Mouse (Mus musculus): ENCODE results near the gene Frmpd1.

The Frmpd1 gene

GRCm38 (mm10) chr4:45207444-45207843 is 22.8 kb downstream of the Frmpd1 start:
- no peak for TF ChIP-seq GATA4 (IDR thresholded peaks at IDR 0.05; ENCODE audit: insufficient replicate concordance, low read length)

- TF ChIP-seq GATA4 (IDR thresholded peaks at IDR 0.05; ENCODE audit: insufficient replicate concordance, low read length) = no peak
Observed at GRCm38 (mm10) chr4:45208832-45209363, 24.2 kb downstream of the Frmpd1 start.

GRCm38 (mm10) chr4:45212342-45213063 is 27.8 kb downstream of the Frmpd1 start:
- no peak for TF ChIP-seq GATA4 (IDR thresholded peaks at IDR 0.05; ENCODE audit: insufficient replicate concordance, low read length)

GRCm38 (mm10) chr4:45219946-45220345 is 35.3 kb downstream of the Frmpd1 start:
- no peak for TF ChIP-seq GATA4 (IDR thresholded peaks at IDR 0.05; ENCODE audit: insufficient replicate concordance, low read length)

GRCm38 (mm10) chr4:45222395-45222794 is 37.7 kb downstream of the Frmpd1 start:
- no peak for TF ChIP-seq GATA4 (IDR thresholded peaks at IDR 0.05; ENCODE audit: insufficient replicate concordance, low read length)

- no peak for TF ChIP-seq GATA4 (IDR thresholded peaks at IDR 0.05; ENCODE audit: insufficient replicate concordance, low read length)
Observed at GRCm38 (mm10) chr4:45230263-45230662, 45.6 kb downstream of the Frmpd1 start.

- TF ChIP-seq GATA4 (IDR thresholded peaks at IDR 0.05; ENCODE audit: insufficient replicate concordance, low read length) = no peak
Observed at GRCm38 (mm10) chr4:45238260-45238659, 53.6 kb downstream of the Frmpd1 start.

- no peak for TF ChIP-seq GATA4 (IDR thresholded peaks at IDR 0.05; ENCODE audit: insufficient replicate concordance, low read length)
Observed at GRCm38 (mm10) chr4:45241330-45241729, 56.7 kb downstream of the Frmpd1 start.

GRCm38 (mm10) chr4:45242163-45242562 is 57.5 kb downstream of the Frmpd1 start:
- no peak for TF ChIP-seq GATA4 (IDR thresholded peaks at IDR 0.05; ENCODE audit: insufficient replicate concordance, low read length)

- no peak for TF ChIP-seq GATA4 (IDR thresholded peaks at IDR 0.05; ENCODE audit: insufficient replicate concordance, low read length)
Observed at GRCm38 (mm10) chr4:45243211-45243902, 58.7 kb downstream of the Frmpd1 start.

GRCm38 (mm10) chr4:45251265-45251664 is 66.6 kb downstream of the Frmpd1 start:
- no peak for TF ChIP-seq GATA4 (IDR thresholded peaks at IDR 0.05; ENCODE audit: insufficient replicate concordance, low read length)

GRCm38 (mm10) chr4:45252861-45253262 is 68.2 kb downstream of the Frmpd1 start:
- TF ChIP-seq GATA4 (IDR thresholded peaks at IDR 0.05; ENCODE audit: insufficient replicate concordance, low read length) = no peak

- TF ChIP-seq GATA4 (IDR thresholded peaks at IDR 0.05; ENCODE audit: insufficient replicate concordance, low read length) = no peak
Observed at GRCm38 (mm10) chr4:45253839-45254601, 69.3 kb downstream of the Frmpd1 start.

- no peak for TF ChIP-seq GATA4 (IDR thresholded peaks at IDR 0.05; ENCODE audit: insufficient replicate concordance, low read length)
Observed at GRCm38 (mm10) chr4:45259232-45259832, 74.7 kb downstream of the Frmpd1 start.

GRCm38 (mm10) chr4:45261551-45261950 is 76.9 kb downstream of the Frmpd1 start:
- TF ChIP-seq GATA4 (IDR thresholded peaks at IDR 0.05; ENCODE audit: insufficient replicate concordance, low read length) = no peak
